Mouse (Mus musculus): ENCODE data around the gene Ptprcap. TPM values are rescaled to one million over a fixed set of nuclear protein-coding genes. Genes with fewer than 3 reads are reported as not detected.
A peak's percentile ranks its signal among the peaks of the same experiment; 100 is the strongest.

Ptprcap gene
- total and polyA plus RNA-seq, 3 experiments = 2.5 to 57.6 (median 5.7) TPM

- peak; percentile 48 for DNase-seq
These were observed 13.5 kb downstream of the Ptprcap start for GRCm38 (mm10) chr19:4166678-4167476.

GRCm38 (mm10) chr19:4169378-4169784 lies 16.0 kb downstream of the Ptprcap start:
- DNase-seq = peak; percentile 99

GRCm38 (mm10) chr19:4169810-4170209 lies 16.4 kb downstream of the Ptprcap start:
- no peak for DNase-seq

GRCm38 (mm10) chr19:4170723-4171392 lies 17.5 kb downstream of the Ptprcap start:
- no peak for DNase-seq

GRCm38 (mm10) chr19:4171393-4172290 lies 18.2 kb downstream of the Ptprcap start:
- peak; percentile 18 for DNase-seq

- peak; percentile 12 for DNase-seq
These were observed 19.5 kb downstream of the Ptprcap start for GRCm38 (mm10) chr19:4172925-4173324.

GRCm38 (mm10) chr19:4175368-4175947 lies 22.1 kb downstream of the Ptprcap start, which contains the start of gene Carns1:
Gene Carns1 (minus strand): TSS chr19:4175479.
- peak; percentile 45 for DNase-seq

GRCm38 (mm10) chr19:4180411-4180810 lies 27.0 kb downstream of the Ptprcap start:
- no peak for DNase-seq

GRCm38 (mm10) chr19:4181892-4182291 lies 28.5 kb downstream of the Ptprcap start:
- DNase-seq = peak; percentile 81

- DNase-seq = no peak
These were observed 30.3 kb downstream of the Ptprcap start for GRCm38 (mm10) chr19:4183689-4184088.

- DNase-seq = no peak
These were observed 31.9 kb downstream of the Ptprcap start for GRCm38 (mm10) chr19:4184976-4185975.

- DNase-seq = no peak
These were observed 33.9 kb downstream of the Ptprcap start for GRCm38 (mm10) chr19:4187303-4187702.

- no peak for DNase-seq
These were observed 35.7 kb downstream of the Ptprcap start for GRCm38 (mm10) chr19:4189051-4189620.

- DNase-seq = peak; percentile 33
These were observed 37.5 kb downstream of the Ptprcap start, which contains the start of gene Tbc1d10c for GRCm38 (mm10) chr19:4190831-4191334. Gene Tbc1d10c (minus strand): TSS chr19:4191284.

GRCm38 (mm10) chr19:4191528-4192250 lies 38.3 kb downstream of the Ptprcap start, which contains the start of gene Ppp1ca:
Gene Ppp1ca (plus strand): TSS chr19:4192065.
- DNase-seq = peak; percentile 97

- no peak for DNase-seq
These were observed 39.0 kb downstream of the Ptprcap start for GRCm38 (mm10) chr19:4192251-4192985.

- DNase-seq = no peak
These were observed 39.7 kb downstream of the Ptprcap start for GRCm38 (mm10) chr19:4193129-4193528.

- peak; percentile 59 for DNase-seq
These were observed 40.8 kb downstream of the Ptprcap start for GRCm38 (mm10) chr19:4194021-4194724.
